Mouse (Mus musculus) liver, adult 2 months (tissue): ENCODE measurements at regions not wholly inside any gene's neighbourhood (a gene's known extent, or its start where the extent isn't known, plus 50 kb on each side); places are given as distances from the start of the nearest gene placed in this dataset.
A peak's percentile ranks its signal among the peaks of the same experiment; 100 is the strongest.

Experiments
- DNase-seq: peaks from one replicate; pipeline ENCODE4 v3.0.0-alpha.2; 2011; ENCODE audit warnings: low read depth, low spot score; ENCODE audit errors: extremely low read depth
- H3K27ac ChIP-seq: fragments of 200-500 bp; replicated peaks from 2 replicates; pipeline ENCODE4 v1.5.1; 2012; ENCODE audit warnings: low read depth, mild to moderate bottlenecking, control low read depth, inconsistent platforms, low read length; ENCODE audit not compliant: insufficient read depth
- H3K27me3 ChIP-seq: fragments of 200-500 bp; 2 replicates; pipeline ENCODE4 v1.6.1; 2012; ENCODE audit warnings: mild to moderate bottlenecking, moderate library complexity, low read length, inconsistent platforms; ENCODE audit not compliant: control insufficient read depth, insufficient read depth
- H3K36me3 ChIP-seq: fragments of 200-500 bp; 2 replicates; pipeline ENCODE4 v1.6.1; 2012; ENCODE audit warnings: low read length, inconsistent platforms; ENCODE audit not compliant: control insufficient read depth, insufficient read depth
- H3K4me1 ChIP-seq: fragments of 200-500 bp; 2 replicates; pipeline ENCODE4 v1.6.1; 2011; ENCODE audit warnings: low read length; ENCODE audit not compliant: control insufficient read depth, insufficient read depth
- H3K4me3 ChIP-seq: fragments of 200-500 bp; 2 replicates; pipeline ENCODE4 v1.5.1; 2011; ENCODE audit warnings: low read depth, mild to moderate bottlenecking, control low read depth, low read length, moderate library complexity; ENCODE audit not compliant: insufficient read depth
- H3K79me2 ChIP-seq: fragments of 200-500 bp; 2 replicates; pipeline ENCODE4 v1.6.1; 2012; ENCODE audit warnings: inconsistent platforms, mild to moderate bottlenecking, low read length, moderate library complexity; ENCODE audit not compliant: control insufficient read depth, insufficient read depth
- H3K9ac ChIP-seq: fragments of 200-500 bp; 2 replicates; pipeline ENCODE4 v1.6.1; 2012; ENCODE audit warnings: low read depth, mild to moderate bottlenecking, control low read depth, inconsistent platforms, low read length
- CTCF ChIP-seq: fragments of 200-500 bp; IDR thresholded peaks from 2 replicates; pipeline ENCODE4 v1.5.1; 2011; ENCODE audit warnings: low read depth, low read length, control low read depth
- POLR2A ChIP-seq: fragments of 200-500 bp; IDR thresholded peaks from 2 replicates; pipeline ENCODE4 v1.6.1; 2011; ENCODE audit warnings: low read length, control low read depth; ENCODE audit not compliant: insufficient read depth; ENCODE audit errors: extremely low read depth
- WGBS: fragments of 180-500 bp; shearing (Covaris S2); methylation state at CpG from one replicate; pipeline ENCODE4 v1.1.7; 2018; 5-methylcytosine and 5-hydroxymethylcytosine counted together

DNA sequence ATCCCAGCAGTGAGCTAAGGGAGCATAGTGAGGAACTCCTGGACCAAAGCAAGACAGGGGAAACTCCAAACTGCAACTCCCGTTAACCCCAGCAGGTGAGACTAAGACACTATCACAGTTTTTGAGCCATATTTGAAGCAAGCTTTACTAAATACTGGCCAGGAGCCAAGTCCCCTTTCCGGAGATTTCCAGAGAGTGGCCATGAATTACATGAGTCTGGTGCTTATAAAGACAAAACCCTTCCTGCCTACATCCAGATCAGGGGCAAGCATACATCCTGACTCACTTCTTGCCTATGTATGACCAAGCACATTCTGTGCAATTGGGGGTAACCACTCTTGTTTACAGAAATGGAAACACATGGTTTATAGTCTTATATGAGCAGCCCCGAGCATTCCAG lies 187.6 kb upstream of the Nr5a2 start:
- Histone ChIP-seq H3K27ac (no peak overlapping the region), H3K4me1 (no peaks in the 10 kb centered on the region), H3K27me3 (no peaks in the 10 kb centered on the region), H3K79me2 (no peaks in the 10 kb centered on the region), H3K9ac (no peak overlapping the region), H3K4me3 (no peak overlapping the region), H3K36me3 (no peaks in the 10 kb centered on the region)
- TF ChIP-seq CTCF (no peak), POLR2A (no peak)
- DNase-seq = no peak
- WGBS = 63% methylated on average over 3 of the region's 3 CpGs

DNA sequence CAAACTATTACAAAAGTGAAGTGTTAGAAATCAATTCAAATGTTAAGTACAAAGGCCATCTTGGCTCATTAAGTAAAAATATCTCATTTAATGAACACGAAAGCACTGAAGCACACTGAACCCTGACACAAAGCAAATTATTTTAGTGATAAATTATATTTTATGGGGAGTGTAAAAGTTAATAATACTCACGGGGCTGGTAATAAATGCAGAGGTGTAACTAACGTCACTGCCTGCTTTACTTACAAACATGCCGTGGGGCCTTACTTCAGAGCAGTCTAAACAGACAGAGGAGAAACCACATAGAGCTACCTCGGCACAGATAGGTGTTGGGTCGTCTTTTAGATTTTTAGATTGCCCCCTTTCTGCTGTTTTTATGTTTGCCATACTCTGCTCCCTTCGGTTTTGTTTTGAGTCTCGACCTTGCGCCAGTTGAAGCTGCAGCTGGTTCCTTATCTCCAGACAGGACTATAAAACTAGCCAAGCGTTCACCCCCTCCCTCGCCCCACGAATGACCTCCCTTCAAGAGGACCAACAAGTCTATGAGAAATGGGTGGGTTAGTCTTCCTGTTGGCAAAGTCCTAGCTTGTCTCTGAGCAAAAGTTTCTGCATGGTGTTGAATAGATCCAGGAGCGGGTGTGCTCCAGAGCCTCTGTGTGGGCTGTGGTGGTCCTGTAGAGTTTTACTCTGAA lies 181.8 kb upstream of the Nr5a2 start:
- H3K27me3 ChIP-seq = no peaks in the 10 kb centered on the region
- peak; percentile 23 for DNase-seq
- no peaks in the 10 kb centered on the region for H3K4me1 ChIP-seq
- H3K27ac ChIP-seq = no peak overlapping the region
- WGBS = 53% methylated on average over 13 of the region's 13 CpGs
- TF ChIP-seq POLR2A (no peak), CTCF (no peak)
- H3K4me3 ChIP-seq = no peak overlapping the region
- H3K9ac ChIP-seq = no peak overlapping the region
- no peaks in the 10 kb centered on the region for H3K79me2 ChIP-seq
- no peaks in the 10 kb centered on the region for H3K36me3 ChIP-seq

DNA sequence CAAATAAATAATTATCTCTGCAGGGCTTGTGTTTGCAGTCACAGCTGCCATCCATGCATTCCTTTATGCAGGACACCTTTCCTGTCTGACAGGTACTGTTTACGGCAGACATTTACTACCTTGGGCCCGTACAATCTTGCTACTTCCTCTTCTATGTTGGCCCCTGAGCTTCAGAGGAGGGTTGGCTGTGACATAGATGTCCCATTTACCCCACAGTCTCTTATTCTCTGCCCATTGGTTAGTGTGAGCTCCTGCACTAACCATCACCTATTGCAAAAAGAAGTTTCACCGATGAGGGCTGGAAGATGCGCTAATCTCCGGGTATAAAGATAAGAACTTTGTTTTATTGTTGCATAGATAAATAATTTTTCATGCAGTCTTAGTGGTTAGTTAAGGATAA lies 181.1 kb upstream of the Nr5a2 start:
- Histone ChIP-seq H3K27ac (no peak overlapping the region), H3K27me3 (no peaks in the 10 kb centered on the region), H3K4me3 (no peak overlapping the region), H3K36me3 (no peaks in the 10 kb centered on the region), H3K79me2 (no peaks in the 10 kb centered on the region), H3K9ac (no peak overlapping the region), H3K4me1 (no peaks in the 10 kb centered on the region)
- no peak for DNase-seq
- 81% methylated on average over 5 of the region's 5 CpGs for WGBS
- TF ChIP-seq POLR2A = no peak
- TF ChIP-seq CTCF = no peak

DNA sequence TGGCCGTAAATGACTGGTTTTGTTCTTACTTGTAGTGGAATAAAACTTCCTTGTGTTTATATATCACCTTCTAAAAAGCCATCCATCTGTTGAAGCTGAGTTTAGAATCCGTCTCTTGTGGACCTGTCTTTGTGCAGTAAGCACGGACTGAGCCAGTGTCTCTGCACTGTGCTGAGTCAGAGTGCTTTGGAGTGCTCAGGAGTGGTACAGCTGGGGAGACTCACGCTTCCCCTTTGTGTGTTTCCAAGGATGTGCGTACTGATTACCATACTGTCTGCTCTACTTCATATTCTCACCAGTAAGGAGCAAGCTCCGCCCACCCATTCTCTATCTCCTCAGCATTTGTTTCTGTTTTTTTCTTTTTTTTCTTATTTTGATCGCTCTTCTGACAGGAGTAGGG lies 175.9 kb upstream of the Nr5a2 start:
- Histone ChIP-seq H3K36me3 (no peaks in the 10 kb centered on the region), H3K4me3 (no peak overlapping the region), H3K9ac (no peak overlapping the region), H3K4me1 (no peaks in the 10 kb centered on the region), H3K27me3 (no peaks in the 10 kb centered on the region), H3K27ac (no peak overlapping the region), H3K79me2 (no peaks in the 10 kb centered on the region)
- no peak for TF ChIP-seq POLR2A
- TF ChIP-seq CTCF = no peak
- DNase-seq = no peak
- 89% methylated on average over 7 of the region's 7 CpGs for WGBS

DNA sequence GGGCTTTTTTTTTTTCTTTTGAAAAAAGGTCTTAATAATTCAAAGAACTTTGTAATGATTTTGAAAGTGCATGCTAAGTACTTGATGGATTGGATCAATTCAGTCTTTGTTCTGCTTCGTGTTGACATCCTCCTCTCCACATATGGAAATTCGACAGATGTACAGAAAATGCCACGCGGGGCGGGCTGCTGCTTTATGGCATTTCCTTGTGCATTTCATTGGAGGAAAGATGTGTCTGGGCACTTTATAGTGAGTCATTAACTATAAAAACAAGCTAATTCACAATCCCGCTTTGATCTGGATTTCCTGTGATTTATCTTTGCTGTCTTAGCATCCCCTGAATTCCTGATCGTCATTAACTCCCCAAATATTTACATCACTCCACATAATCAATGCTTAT lies 173.5 kb upstream of the Nr5a2 start:
- Histone ChIP-seq H3K9ac (no peak overlapping the region), H3K27ac (no peak overlapping the region), H3K79me2 (no peaks in the 10 kb centered on the region), H3K4me1 (no peaks in the 10 kb centered on the region), H3K4me3 (no peak overlapping the region), H3K27me3 (no peaks in the 10 kb centered on the region), H3K36me3 (no peaks in the 10 kb centered on the region)
- TF ChIP-seq POLR2A (no peak), CTCF (no peak)
- WGBS = 67% methylated on average over 7 of the region's 7 CpGs
- no peak for DNase-seq

DNA sequence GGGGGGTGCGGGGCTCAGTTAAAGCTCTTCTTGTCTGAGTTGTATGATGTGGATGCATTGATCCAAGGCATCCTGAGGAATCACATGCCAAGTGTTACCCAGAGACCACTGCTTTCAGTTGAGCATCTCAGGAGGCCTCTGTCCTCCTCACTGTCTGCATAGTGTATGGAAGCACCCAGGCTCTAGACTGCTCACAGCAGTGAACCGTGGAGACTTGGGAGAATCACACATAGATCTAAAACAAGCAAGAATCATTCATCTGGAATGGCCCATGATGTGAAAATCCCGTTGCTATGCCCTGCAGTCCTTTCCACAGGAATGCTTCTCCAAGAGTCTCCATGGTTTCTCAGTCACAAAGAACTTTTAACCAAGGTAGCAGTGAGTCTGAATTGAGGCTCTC lies 170.0 kb upstream of the Nr5a2 start:
- Histone ChIP-seq H3K27ac (no peak overlapping the region), H3K9ac (no peak overlapping the region), H3K4me1 (no peaks in the 10 kb centered on the region), H3K27me3 (no peaks in the 10 kb centered on the region), H3K4me3 (no peak overlapping the region), H3K79me2 (no peaks in the 10 kb centered on the region), H3K36me3 (no peaks in the 10 kb centered on the region)
- TF ChIP-seq POLR2A (no peak), CTCF (no peak)
- WGBS = 82% methylated on average over 3 of the region's 3 CpGs
- DNase-seq = no peak
